Mouse (Mus musculus): Measurements from ENCODE around the gene Lhfpl2. TPM values are rescaled to one million over a fixed set of nuclear protein-coding genes. Genes with fewer than 3 reads are reported as not detected.
A peak's percentile ranks its signal among the peaks of the same experiment; 100 is the strongest.

Gene Lhfpl2
- total RNA-seq, 2 experiments from 2014 or later = 2.6 to 2.8 TPM

GRCm38 (mm10) chr13:94132187-94132995 is 74.8 kb downstream of the Lhfpl2 start:
- intact Hi-C loops (cut with DNase I) = no loop called here

GRCm38 (mm10) chr13:94134646-94135045 is 77.0 kb downstream of the Lhfpl2 start:
- intact Hi-C loops (cut with DNase I) = no loop called here
- DNase-seq = no peak

More at GRCm38 (mm10) chr13:94132187-94132995, 74.8 kb downstream of the Lhfpl2 start:
- no peak for DNase-seq

- DNase-seq = peak; percentile 51 to 64
- intact Hi-C loops (cut with DNase I) = no loop called here
Measured at GRCm38 (mm10) chr13:94135180-94135579, 77.6 kb downstream of the Lhfpl2 start.

- DNase-seq = no peak
- intact Hi-C loops (cut with DNase I) = loop anchor here (10.0 kb wide), 1 partner anchor 345 kb away; no protein-coding TSS in a partner anchor
Measured at GRCm38 (mm10) chr13:94139713-94140445, 82.3 kb downstream of the Lhfpl2 start.

GRCm38 (mm10) chr13:94140446-94140845 is 82.8 kb downstream of the Lhfpl2 start:
- intact Hi-C loops (cut with DNase I) = loop anchor here (10.0 kb wide), 1 partner anchor 346 kb away; no protein-coding TSS in a partner anchor
- DNase-seq = no peak

- intact Hi-C loops (cut with DNase I) = loop anchor here (2.0 to 10.0 kb wide), 2 partner anchors 62 to 348 kb away; no protein-coding TSS in a partner anchor
- DNase-seq = peak in 1 of 2 experiments; percentile 33
Measured at GRCm38 (mm10) chr13:94143063-94143652, 85.6 kb downstream of the Lhfpl2 start.

- intact Hi-C loops (cut with DNase I) = loop anchor here (10.0 kb wide), 1 partner anchor 350 kb away; no protein-coding TSS in a partner anchor
- DNase-seq = no peak
Measured at GRCm38 (mm10) chr13:94144451-94144850, 86.9 kb downstream of the Lhfpl2 start.

- intact Hi-C loops (cut with DNase I) = loop anchor here (10.0 kb wide), 1 partner anchor 352 kb away; no protein-coding TSS in a partner anchor
- DNase-seq = no peak
Measured at GRCm38 (mm10) chr13:94147257-94147656, 89.7 kb downstream of the Lhfpl2 start.

GRCm38 (mm10) chr13:94149006-94149405 is 91.4 kb downstream of the Lhfpl2 start:
- intact Hi-C loops (cut with DNase I) = loop anchor here (10.0 kb wide), 1 partner anchor 354 kb away; no protein-coding TSS in a partner anchor

GRCm38 (mm10) chr13:94149781-94150180 is 92.2 kb downstream of the Lhfpl2 start:
- no peak for DNase-seq
- intact Hi-C loops (cut with DNase I) = loop anchor here (10.0 kb wide), 1 partner anchor 355 kb away; no protein-coding TSS in a partner anchor

More at GRCm38 (mm10) chr13:94149006-94149405, 91.4 kb downstream of the Lhfpl2 start:
- no peak for DNase-seq

- intact Hi-C loops (cut with DNase I) = no loop called here
- no peak for DNase-seq
Measured at GRCm38 (mm10) chr13:94151308-94151707, 93.7 kb downstream of the Lhfpl2 start.

GRCm38 (mm10) chr13:94152836-94153235 is 95.2 kb downstream of the Lhfpl2 start:
- DNase-seq = no peak
- intact Hi-C loops (cut with DNase I) = no loop called here

- intact Hi-C loops (cut with DNase I) = no loop called here
- no peak for DNase-seq
Measured at GRCm38 (mm10) chr13:94153658-94154057, 96.1 kb downstream of the Lhfpl2 start.

GRCm38 (mm10) chr13:94154512-94155296 is 97.1 kb downstream of the Lhfpl2 start:
- intact Hi-C loops (cut with DNase I) = no loop called here
- DNase-seq = no peak

GRCm38 (mm10) chr13:94155657-94156429 is 98.2 kb downstream of the Lhfpl2 start:
- intact Hi-C loops (cut with DNase I) = no loop called here
- DNase-seq = peak in 1 of 2 experiments; percentile 50

- no peak for DNase-seq
- intact Hi-C loops (cut with DNase I) = no loop called here
Measured at GRCm38 (mm10) chr13:94158864-94159477, 101.4 kb downstream of the Lhfpl2 start.

- intact Hi-C loops (cut with DNase I) = no loop called here
- DNase-seq = no peak
Measured at GRCm38 (mm10) chr13:94159478-94160220, 102.1 kb downstream of the Lhfpl2 start.

GRCm38 (mm10) chr13:94164501-94164900 is 106.9 kb downstream of the Lhfpl2 start:
- intact Hi-C loops (cut with DNase I) = loop anchor here (2.0 kb wide), 1 partner anchor 60 kb away; no protein-coding TSS in a partner anchor
- no peak for DNase-seq
